Mouse (Mus musculus) common myeloid progenitor, adult 5-6 weeks (primary cell): Measurements from ENCODE around the gene Kcnh1. TPM values are rescaled to one million over a fixed set of nuclear protein-coding genes. Genes with fewer than 3 reads are reported as not detected.

Source experiments
- ATAC-seq: replicated peaks from 2 replicates; pipeline ENCODE4 v1.8.0; 2016; ENCODE audit warnings: low read depth, mild to moderate bottlenecking, moderate TSS enrichment, inconsistent platforms; ENCODE audit not compliant: poor library complexity, severe bottlenecking
- total RNA-seq: library from RNA; stranded (forward); fragments of 200-1000, 187-1606 nt; gene quantifications from 2 replicates; pipeline ENCODE4 v1.2.3, GENCODE M21; 2017

Gene Kcnh1
- not detected in 2 replicates for total RNA-seq

DNA sequence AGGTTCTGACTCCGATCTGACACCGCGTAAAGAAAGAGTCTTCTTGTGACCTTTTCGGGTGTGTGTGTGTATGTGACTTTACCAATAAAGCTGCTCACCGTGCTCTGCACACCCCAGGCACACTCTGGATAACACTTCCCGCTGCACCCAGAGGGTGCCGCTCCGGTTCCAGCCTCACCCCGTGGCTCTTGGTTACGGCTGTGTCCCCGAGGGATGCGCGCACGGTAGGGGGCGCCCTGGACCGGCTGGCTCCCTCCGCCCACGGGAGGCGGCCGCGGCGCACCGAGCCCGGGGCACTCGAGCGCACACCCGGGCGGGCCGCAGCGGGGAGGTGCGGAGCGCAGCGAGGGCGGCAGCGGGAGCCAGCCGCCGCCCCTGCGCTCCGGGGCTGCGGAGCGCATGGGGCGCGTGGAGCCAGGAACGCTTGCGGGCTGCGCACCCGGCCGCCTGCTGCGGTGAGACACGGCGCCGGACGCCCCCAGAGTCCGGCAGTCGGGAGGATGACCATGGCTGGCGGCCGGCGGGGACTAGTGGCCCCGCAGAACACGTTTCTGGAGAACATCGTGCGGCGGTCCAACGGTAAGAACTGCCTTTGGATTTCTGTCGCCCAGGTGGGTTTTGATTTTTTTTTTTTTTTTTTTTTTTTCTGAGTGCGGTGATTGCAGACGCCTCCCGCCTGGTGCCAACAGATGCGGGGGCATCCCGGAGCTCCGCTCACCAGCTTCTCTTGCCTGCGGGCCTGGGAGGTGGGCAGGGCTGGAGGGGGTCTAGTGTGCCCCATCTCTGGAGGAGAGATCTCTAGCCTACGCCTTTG lies at the start of gene Kcnh1:
Kcnh1 (plus strand) TSS at position 267 of the 814 bp plus-strand sequence.
- ATAC-seq: peak; percentile 94

DNA sequence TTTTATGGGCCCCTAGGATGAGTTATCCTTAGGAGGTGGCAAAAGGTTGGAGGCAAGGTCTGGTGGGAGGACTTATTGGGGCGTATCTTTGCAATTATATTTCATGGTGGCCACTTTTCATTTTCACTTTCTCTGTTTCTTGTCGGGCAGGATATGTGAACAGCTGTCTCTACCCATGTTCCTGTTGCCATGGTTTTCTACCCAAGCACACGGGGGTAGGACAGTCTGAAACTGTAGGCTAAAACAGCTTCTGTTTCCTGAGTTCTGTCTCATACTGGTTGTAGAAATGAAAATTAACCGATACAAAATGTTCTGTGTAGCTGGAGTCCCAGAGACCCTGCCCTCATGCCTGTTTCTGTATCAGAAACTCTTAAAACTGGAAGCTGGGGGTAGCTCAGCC lies 39.4 kb upstream of the Kcnh1 start:
- ATAC-seq: 0 out of 2 replicates have a peak, but pooled peaks have one; percentile 25

DNA sequence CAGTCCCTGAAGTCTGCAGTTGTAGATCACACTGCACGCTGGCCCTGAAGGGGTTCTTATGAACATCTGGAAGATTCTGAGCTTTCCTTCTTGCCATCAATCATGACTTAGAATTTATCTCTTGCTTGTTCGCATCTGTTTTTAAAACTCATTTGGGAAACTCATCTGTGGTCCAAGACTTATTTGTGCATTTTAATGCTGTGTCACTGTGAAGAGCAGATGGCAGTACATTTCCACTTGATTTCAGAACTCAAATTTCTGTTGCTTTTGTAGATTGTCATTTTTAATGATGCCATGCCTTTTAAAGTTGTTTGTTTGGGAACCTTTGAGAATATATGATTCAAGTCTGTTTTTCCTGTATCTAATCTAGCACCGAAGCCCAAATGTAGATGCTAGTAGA lies 19.1 kb upstream of the Kcnh1 start:
- ATAC-seq: no peak

DNA sequence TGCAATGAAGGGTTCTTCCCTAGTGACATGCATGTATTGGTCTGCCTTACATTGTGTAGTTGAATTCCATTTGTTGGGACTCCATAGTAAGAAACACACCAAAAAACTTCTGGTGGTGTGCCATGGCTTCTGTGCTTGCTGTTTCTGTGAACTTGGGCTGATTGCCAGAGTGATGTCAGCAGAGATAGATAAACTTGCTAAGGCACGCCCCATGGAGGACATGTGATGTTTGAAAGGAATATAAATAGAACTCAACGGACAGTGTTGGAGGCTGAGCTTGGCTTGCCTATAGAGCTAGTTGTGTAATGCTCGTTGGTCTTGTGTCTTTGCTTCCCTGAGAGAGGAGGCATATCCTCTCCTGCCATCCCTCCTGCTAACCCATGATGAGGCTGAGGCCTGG lies 10.7 kb upstream of the Kcnh1 start:
- ATAC-seq: no peak

DNA sequence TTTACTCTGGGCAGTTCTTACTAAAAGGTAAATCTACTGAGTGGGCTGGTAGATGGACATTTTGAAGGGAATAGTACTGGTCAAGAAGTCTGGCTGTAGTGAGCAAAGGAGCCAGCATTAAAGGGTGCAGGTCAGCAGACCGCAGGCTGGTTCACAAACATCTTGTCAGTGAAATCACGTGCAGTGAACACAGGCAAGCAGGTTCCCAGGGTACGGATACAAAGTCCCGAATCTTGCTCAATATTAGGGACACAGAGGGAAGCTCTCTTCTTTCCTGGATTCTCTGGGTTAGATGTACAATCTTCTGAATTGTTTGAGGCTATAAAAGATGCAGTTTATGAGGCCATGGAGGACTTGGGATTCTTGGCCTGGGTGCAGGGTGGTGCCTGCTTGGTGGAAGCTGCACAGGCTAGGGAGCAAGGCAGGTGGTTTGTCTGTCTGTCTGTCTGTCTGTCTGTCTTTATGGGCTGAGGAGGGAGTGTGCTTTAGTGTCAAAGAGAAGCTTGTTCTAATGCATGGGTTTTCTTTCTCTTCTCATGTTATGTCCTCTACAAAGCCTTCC lies 8.8 kb upstream of the Kcnh1 start:
- no peak for ATAC-seq

DNA sequence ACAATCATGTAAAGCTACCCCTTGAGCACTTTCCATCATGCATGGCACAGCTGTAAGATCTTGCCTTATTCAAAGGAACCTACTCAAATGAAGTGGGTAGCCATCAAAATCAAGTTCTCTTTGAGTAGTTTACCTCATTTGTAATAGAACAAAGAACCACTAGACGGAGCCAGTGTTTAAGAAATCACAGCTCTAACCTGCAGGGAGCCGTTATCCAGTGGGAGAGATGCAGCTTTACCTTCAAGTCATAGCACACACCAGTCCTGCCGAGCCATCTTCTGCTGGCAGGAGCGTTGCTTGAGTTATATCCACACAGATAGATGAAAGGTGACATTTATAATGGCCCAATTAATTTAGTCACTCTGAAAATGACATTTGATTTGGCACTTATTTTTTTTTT lies 1.5 kb upstream of the Kcnh1 start:
- 0 out of 2 replicates have a peak, but pooled peaks have one; percentile 36 for ATAC-seq

DNA sequence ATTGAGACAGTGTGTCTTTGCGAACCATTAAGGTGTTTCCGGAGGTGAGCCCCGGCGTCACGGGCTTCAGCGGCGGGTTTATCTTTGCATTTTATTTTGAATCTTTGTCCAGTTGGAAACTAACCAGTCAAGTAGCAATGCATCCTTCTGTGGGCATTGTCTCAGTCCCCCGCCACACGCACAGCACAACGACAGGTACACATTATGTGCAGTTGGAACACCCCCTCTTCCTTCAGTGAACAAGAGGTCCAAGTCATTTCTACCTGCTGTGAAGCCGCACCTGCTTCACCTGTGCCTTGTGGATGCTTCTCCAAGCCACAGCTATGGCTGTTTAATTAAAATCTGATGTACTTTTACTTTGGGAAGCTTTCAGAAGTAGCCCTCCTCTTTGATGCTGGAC lies 803 bp upstream of the Kcnh1 start:
- ATAC-seq: no peak

DNA sequence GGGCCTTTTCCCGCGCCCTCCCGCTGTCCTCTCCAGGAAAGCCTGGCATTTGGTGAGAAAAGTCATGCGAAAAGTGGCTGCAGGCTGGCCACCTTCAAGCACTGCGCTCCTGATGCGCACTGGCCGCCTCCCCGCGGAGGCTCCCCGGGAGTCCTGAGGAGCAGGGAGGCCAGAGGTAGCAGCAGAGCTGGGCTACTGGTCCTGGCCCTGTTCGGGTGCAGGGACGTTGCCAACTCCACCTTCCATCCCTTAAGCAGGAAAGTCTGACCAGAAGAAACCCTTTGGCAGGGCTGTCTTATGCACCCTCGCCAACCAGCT lies 707 bp downstream of the Kcnh1 start:
- no peak for ATAC-seq

DNA sequence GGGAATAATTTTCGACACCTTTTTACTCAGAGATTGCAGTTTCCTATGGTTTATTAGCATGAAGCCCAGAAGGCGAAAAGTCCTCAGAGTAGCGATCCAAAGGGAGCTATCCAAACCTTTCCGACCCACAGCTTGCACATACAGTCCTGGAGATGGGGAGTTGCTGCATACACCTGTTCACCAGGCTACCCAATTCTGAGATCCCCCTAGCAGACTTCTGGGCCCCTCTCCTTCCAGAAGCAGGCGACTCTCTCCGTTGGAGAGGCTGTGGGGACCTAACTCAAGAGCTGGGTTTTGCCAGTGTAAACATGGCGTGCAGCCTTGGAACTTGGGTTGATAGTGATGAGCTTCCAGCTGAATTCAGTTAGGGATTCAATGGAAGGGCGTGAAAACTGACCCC lies 1.3 kb downstream of the Kcnh1 start:
- ATAC-seq: no peak

DNA sequence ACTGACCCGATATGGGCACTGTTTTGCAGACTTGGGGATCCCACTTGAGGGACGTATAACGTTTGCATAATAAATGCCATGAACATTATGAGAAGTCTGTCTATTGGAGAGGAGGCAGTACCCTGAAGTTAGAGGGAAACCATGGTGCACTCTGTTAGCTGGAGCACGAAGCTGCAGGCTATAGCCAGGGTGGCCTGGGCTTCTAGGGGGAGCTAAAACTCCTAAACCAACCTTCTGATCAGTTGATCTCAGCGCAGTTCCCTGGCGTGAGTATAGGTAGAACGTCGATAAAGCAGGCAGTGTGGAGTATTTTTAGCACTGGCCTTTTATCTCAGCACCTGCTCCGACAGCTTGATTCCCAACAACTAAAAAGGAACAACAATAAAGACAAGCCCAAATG lies 2.1 kb downstream of the Kcnh1 start:
- ATAC-seq: no peak

DNA sequence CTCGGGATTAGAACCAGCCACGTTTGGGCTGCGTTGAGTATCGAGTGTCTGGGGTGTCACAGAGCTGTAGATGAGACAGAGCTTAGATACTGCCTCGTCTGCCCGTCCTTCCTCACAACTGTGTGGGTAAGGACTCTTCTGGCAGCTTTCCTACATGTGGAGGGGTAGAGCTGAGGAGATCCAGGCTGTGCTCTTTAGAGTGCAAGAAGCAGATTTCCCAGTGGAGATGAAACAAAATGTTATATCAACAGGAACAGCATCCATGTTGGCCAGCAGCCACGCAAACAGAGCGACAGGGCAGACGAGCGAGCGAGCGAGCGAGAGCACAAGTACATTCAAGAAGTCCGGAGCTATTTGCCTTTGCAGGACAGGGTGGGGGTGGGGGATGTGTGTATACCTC lies 3.1 kb downstream of the Kcnh1 start:
- no peak for ATAC-seq

DNA sequence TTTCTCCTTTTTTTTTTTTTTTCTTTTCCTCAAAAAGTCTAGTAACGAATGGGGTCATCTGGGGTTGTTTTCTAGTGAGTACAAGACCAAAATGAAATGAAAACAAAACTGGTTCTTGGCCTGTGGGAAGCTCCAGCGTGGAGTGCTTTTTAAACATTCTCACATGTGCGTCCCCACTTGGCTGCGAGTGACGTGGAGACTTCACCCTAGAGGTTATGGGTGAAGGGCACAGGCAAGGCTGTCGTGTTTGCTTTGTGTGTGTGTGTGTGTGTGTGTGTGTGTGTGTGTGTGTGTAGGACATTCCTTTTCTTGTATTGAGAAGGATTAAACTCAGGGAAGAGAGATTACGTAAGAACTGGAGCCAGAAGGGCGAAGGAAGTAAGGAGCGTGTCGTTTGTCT lies 6.9 kb downstream of the Kcnh1 start:
- ATAC-seq: no peak

DNA sequence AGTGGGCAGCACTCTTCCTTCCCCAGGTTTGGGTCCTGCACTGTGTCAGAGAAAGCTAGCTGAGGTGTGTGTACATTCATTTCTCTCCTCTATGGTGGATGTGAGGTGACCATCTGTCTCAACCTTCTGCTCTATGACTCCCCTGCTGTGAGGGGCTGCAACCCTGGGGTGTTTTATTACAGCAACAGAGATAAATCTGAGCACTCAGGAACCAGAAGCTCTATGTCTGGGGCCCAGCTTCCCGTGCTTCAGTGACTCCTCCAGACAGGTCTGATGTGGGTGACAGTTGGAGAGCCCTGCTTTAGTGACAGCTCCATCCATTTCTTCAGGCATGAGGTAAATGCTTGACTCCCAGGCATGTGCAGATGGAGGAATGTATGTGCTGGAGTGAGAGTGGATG lies 12.4 kb downstream of the Kcnh1 start:
- ATAC-seq: no peak

DNA sequence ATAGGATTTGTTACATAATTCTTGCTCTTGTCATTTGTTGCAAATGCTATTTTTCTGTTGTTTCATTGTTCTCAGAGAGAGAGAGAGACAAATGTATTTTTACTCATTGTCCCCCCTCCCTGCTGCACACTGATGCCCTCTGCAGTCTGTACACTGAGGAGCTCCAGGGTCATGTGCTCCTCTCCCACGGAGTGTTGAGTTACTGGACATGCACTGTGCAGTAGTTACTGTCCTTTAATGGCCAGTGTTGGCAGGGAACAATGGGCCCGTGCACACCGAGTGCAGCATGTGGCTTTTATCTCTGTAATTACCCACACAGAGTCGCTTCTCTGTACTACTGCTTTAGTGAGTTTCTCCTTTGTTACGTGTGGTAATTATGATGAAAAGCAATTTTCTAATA lies 17.4 kb downstream of the Kcnh1 start:
- ATAC-seq: no peak

DNA sequence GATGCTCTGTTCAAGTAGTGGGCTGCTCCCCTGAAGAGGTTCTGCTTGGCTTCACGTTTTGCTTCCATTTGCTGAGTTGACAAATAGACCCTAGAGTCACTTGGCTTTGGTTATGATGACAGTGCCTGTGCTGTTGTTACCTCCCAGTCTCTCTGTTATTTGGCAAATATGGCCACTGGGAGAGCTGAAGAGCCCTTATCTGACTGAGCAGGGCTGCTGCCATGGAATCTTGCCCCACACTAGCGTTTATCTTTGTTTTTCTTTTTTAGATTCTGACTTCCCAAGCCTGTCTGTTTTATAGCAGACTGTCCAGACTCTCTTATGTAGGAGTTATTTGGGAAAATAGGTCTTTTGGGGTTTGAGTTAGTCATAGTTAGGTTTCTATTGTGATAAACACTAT lies 21.9 kb downstream of the Kcnh1 start:
- no peak for ATAC-seq

DNA sequence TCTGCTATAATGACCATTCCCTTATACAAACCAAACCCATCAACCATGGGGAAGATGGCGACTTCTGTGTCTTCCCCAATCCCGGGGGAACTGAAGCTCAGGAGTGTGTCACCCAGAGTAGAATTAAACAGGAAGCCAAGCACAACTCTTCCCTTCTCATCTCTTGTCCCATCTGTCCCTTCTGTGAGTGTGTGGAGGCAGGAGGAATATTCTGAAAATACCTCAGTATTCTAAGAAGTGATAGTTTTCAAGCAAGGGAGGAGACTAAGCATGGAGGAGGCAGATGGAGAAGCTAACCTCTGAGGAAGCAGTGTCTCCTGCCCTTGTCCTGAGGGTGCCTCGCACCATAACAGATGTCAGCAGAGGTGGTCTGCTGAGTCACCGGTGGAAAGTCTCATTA lies 24.1 kb downstream of the Kcnh1 start:
- no peak for ATAC-seq

DNA sequence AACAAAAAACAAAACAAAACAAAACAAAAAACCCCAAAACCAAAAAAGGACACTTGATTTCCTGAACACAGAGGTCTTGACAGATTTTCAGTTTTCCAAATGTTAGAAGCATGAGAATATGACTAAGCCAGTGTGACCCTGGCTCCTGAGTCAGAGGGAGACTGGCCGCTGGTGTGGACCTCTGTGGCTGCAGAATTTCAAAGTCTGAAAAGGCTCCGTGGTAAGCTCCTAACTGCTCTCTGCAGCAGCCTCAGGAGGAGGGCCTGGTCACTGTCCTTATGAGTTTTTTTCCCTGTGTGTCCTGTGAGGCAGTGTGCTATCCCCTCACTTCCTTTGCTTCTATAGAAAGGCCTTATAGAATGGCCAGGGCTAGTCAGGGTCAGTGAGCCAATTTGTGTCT lies 29.6 kb downstream of the Kcnh1 start:
- no peak for ATAC-seq

DNA sequence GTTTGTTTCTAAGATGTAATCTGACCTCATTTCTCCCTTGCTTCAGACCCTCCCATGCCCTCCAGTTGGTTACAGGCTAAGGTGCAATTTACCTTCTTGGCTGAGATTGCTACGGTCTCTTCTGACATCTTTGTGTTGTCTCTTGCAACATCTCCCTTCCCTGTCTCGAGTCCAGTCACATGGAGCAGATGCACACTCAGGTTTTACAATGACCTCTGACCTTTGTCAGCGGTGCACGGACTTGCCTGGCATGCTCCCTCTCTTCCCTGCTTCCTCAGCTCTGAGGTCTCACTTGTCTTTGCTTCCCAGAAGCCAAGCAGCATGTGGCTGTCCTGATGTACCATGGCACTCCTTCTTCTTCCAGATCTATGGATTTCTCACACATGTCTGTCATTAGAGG lies 33.6 kb downstream of the Kcnh1 start:
- ATAC-seq: no peak

DNA sequence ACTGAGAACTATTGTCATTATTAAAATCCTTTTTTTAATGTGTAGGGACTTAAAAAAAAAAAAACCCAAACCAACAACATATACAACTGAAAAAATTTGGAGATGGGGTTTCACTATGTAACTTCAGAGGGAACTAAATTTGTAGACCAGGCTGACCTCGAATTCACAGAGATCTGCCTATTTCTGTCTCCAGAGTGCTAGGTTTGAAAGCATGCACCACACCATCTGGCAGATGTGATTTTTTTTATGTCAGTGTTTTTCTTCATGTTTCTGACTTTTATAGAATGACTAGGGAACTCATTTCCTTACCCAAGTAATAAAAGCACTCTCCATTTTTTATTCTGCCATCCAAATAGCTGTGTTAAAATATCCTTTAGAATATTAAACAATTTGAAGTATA lies 42.1 kb downstream of the Kcnh1 start:
- ATAC-seq: no peak

DNA sequence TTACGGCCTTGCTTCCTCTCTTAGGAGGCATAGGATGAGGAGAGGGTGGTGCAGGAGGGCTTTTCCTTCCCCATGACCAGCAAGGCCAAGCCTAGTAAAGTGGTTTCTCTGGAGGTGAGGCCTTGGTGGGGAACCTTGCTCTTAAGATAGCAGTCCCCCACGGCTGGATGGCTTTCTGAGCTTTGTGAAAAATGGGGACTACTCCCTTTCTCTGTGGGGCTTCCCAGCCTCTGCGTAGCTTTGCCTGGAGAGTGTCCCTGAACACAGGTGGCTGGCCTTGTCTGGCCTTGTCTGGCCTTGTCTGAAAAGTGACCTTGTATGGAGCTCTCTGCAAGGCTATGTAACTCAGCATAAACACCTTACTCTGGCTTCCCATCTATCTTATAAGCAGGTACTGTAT lies 56.3 kb downstream of the Kcnh1 start:
- ATAC-seq: no peak

DNA sequence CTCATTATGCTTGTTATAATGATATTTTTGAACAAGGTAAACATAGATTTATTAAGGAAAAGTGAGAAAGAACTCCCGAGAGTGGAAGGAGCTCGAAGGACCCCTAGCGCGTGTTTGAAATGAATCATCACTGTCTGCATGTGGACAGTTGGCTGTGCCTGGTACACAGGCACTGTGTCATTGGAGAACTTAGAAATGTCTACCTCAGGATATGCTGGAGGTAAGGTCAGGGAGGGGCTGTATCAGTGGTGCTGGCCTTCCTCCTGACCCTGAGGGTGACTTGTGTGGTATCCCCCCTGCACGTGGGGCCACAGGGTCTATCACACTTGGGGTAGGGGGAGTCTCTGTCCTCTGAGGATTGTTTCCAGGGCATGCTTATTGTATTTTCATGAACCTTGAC lies 68.6 kb downstream of the Kcnh1 start:
- ATAC-seq: no peak

DNA sequence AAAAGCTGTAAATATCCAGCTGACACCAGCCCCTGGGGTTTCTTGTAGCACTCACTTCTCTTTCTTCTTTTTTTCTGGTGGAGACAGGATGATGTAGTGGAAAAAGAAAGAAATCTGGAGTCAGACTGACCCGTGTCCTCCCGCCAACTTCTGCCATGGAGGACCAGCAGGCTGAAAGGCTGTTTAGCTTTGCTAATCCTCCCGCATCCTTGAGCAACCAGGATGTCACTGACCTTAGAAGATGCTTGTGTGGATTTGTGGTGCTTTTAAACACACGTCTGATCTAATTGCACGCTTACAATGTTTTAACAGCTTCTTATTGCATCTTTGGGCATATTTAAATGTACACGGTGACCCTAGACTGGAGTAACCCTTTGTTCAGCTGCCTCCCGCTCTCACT lies 69.0 kb downstream of the Kcnh1 start:
- ATAC-seq: no peak
